Mouse (Mus musculus) megakaryocyte-erythroid progenitor cell, adult 5-6 weeks (primary cell): ENCODE measurements around the gene Hbb-bt. TPM values are rescaled to one million over a fixed set of nuclear protein-coding genes. Genes with fewer than 3 reads are reported as not detected.
A peak's percentile ranks its signal among the peaks of the same experiment; 100 is the strongest.
"Not testable (repeated sequence)": the region's sequence is repeated elsewhere in the genome, so short reads cannot be mapped to it uniquely, and the experiment has no call there.

Source experiments
- ATAC-seq: replicated peaks from 2 replicates; pipeline ENCODE4 v1.8.0; 2016; ENCODE audit warnings: mild to moderate bottlenecking, inconsistent platforms; ENCODE audit not compliant: severe bottlenecking, poor library complexity, low FRiP score, low TSS enrichment
- total RNA-seq, 2 experiments: library from RNA; stranded (forward) in 1 of 2; stranded (reverse) in 1 of 2; fragments of 200-1000, 215-1000 nt in 1 of 2; fragments of >200 nt in 1 of 2; fragmentation: Nextera tagmentation in 1 of 2; gene quantifications; 2 replicates each; pipeline ENCODE4 v1.2.3; 2014 to 2017

The Hbb-bt gene
- total RNA-seq (2014; fragmentation: Nextera tagmentation) (118 and 169 TPM in 2 replicates), total RNA-seq (2017) (10.7 and 57.4 TPM in 2 replicates)

GRCm38 (mm10) chr7:103813766-103814165, at the start of gene Hbb-bt:
Gene Hbb-bt (minus strand): TSS chr7:103813996.
- ATAC-seq, result peak; percentile 46

GRCm38 (mm10) chr7:103861531-103861930, 47.7 kb upstream of the Hbb-bt start:
- no peak for ATAC-seq

- ATAC-seq, result peak; percentile 88
Observed at GRCm38 (mm10) chr7:103860855-103861254, 47.1 kb upstream of the Hbb-bt start.

- ATAC-seq, result peak; percentile 94
Observed at GRCm38 (mm10) chr7:103859076-103859475, 45.3 kb upstream of the Hbb-bt start.

GRCm38 (mm10) chr7:103854669-103855068, 40.9 kb upstream of the Hbb-bt start:
- ATAC-seq, result peak; percentile 66

GRCm38 (mm10) chr7:103853090-103853489, 39.3 kb upstream of the Hbb-bt start, which contains the start of gene Hbb-y:
Gene Hbb-y (minus strand): TSS chr7:103853216.
- ATAC-seq, result no peak

GRCm38 (mm10) chr7:103844525-103845325, 30.9 kb upstream of the Hbb-bt start:
- ATAC-seq, result no peak

- no peak for ATAC-seq
Observed at GRCm38 (mm10) chr7:103843034-103843433, 29.2 kb upstream of the Hbb-bt start, which contains the start of gene Hbb-bh1. Gene Hbb-bh1 (minus strand): TSS chr7:103843164.

- no peak for ATAC-seq
Observed at GRCm38 (mm10) chr7:103840268-103840667, 26.5 kb upstream of the Hbb-bt start, which contains the start of gene Hbb-bh2. Gene Hbb-bh2 (minus strand): TSS chr7:103840520.

GRCm38 (mm10) chr7:103827808-103828207, 14.0 kb upstream of the Hbb-bt start, which contains the start of gene Hbb-bs:
Gene Hbb-bs (minus strand): TSS chr7:103828096.
- ATAC-seq, result peak; percentile 95

- ATAC-seq, result not testable (repeated sequence)
Observed at GRCm38 (mm10) chr7:103827139-103827538, 13.3 kb upstream of the Hbb-bt start.

GRCm38 (mm10) chr7:103826255-103826887, 12.6 kb upstream of the Hbb-bt start:
- ATAC-seq, result no peak

GRCm38 (mm10) chr7:103825536-103826254, 11.9 kb upstream of the Hbb-bt start:
- no peak for ATAC-seq

- peak; percentile 33; the same call in 1 of the 2 replicates for ATAC-seq
Observed at GRCm38 (mm10) chr7:103824597-103824996, 10.8 kb upstream of the Hbb-bt start.

GRCm38 (mm10) chr7:103815085-103815484, 1.3 kb upstream of the Hbb-bt start:
- ATAC-seq, result not testable (repeated sequence)

GRCm38 (mm10) chr7:103813152-103813551, 644 bp downstream of the Hbb-bt start:
- not testable (repeated sequence) for ATAC-seq

GRCm38 (mm10) chr7:103812174-103812573, 1.6 kb downstream of the Hbb-bt start:
- no peak for ATAC-seq

- peak; percentile 69 for ATAC-seq
Observed at GRCm38 (mm10) chr7:103811223-103811845, 2.5 kb downstream of the Hbb-bt start.

GRCm38 (mm10) chr7:103810746-103811145, 3.0 kb downstream of the Hbb-bt start:
- no peak for ATAC-seq
